8 mouse cellular contexts compared by ENCODE assay signal in genomic region chr7:30730064-30730722, GRCm38 (mm10). TPM values are rescaled to one million over a fixed set of nuclear protein-coding genes. Genes with fewer than 3 reads are reported as not detected.
DNase-seq lines count a peak whose midpoint lies in the region; ATAC-seq and TF ChIP-seq lines count a peak whose summit lies in the region.
"Not testable (repeated sequence)": the region's sequence is repeated elsewhere in the genome, so short reads cannot be mapped to it uniquely, and the experiment has no call there.

No protein-coding gene starts in this region.

- DNase-seq in NIH3T3 (ENCODE audit: low read depth), result peak; percentile 10
- peak; percentile 27 to 39 for DNase-seq in cerebellum, postnatal 25 days
- peak; percentile 16 for DNase-seq in forebrain, embryonic 14.5 days (ENCODE audit: low spot score)
- peak; percentile 32 for DNase-seq in hindbrain, embryonic 11.5 days (ENCODE audit: low spot score)
- DNase-seq in liver, embryonic 14.5 days (ENCODE audit: low read depth in 3 of 3, low spot score in 3 of 3), result not testable (repeated sequence)

- not testable (repeated sequence) for H3K27me3 ChIP-seq in forebrain, embryonic 14.5 days (replicated peaks; ENCODE audit: control insufficient read depth, insufficient read depth, low read length); hindbrain, embryonic 11.5 days (ENCODE audit: control insufficient read depth, insufficient read depth, low read length); kidney, embryonic 16.5 days (ENCODE audit: insufficient read depth, low read length); liver, embryonic 14.5 days (ENCODE audit: control insufficient read depth, insufficient read depth, low read length); midbrain, embryonic 15.5 days (replicated peaks); stomach, embryonic 15.5 days (replicated peaks)

- peak overlapping the region; percentile 84 for H3K4me2 ChIP-seq in forebrain, embryonic 14.5 days (ENCODE audit: low read length)
- H3K4me2 ChIP-seq in hindbrain, embryonic 11.5 days (replicated peaks; ENCODE audit: low read depth, low read length), result peak overlapping the region; percentile 63
- peak overlapping the region; percentile 86 for H3K4me2 ChIP-seq in kidney, embryonic 16.5 days (replicated peaks; ENCODE audit: low read depth, low read length)
- H3K4me2 ChIP-seq in liver, embryonic 14.5 days (ENCODE audit: low read depth), result peak overlapping the region; percentile 84
- H3K4me2 ChIP-seq in midbrain, embryonic 15.5 days, result peak overlapping the region; percentile 66
- H3K4me2 ChIP-seq in stomach, embryonic 15.5 days, result peak overlapping the region; percentile 84

- peaks cover 32% of the 10 kb centered on the region for H3K36me3 ChIP-seq in forebrain, embryonic 14.5 days (ENCODE audit: control insufficient read depth, insufficient read depth, low read length)
- H3K36me3 ChIP-seq in hindbrain, embryonic 11.5 days (ENCODE audit: control insufficient read depth, insufficient read depth, low read length); liver, embryonic 14.5 days (replicated peaks; ENCODE audit: control insufficient read depth, insufficient read depth, low read depth): not testable (repeated sequence)
- H3K36me3 ChIP-seq in kidney, embryonic 16.5 days (ENCODE audit: insufficient read depth, low read length), result peaks cover 26% of the 10 kb centered on the region
- peaks cover 10% of the 10 kb centered on the region; the same call in 1 of the 2 replicates for H3K36me3 ChIP-seq in midbrain, embryonic 15.5 days (replicated peaks)
- H3K36me3 ChIP-seq in stomach, embryonic 15.5 days, result peaks cover 21% of the 10 kb centered on the region

- peak overlapping the region; percentile 90 for H3K27ac ChIP-seq in forebrain, embryonic 14.5 days (ENCODE audit: low read depth, low read length)
- peak overlapping the region; percentile 83 for H3K27ac ChIP-seq in hindbrain, embryonic 11.5 days (ENCODE audit: low read depth, low read length)
- H3K27ac ChIP-seq in kidney, embryonic 16.5 days (ENCODE audit: low read length), result peak overlapping the region; percentile 94
- H3K27ac ChIP-seq in liver, embryonic 14.5 days, result peak overlapping the region; percentile 89
- peak overlapping the region; percentile 89 for H3K27ac ChIP-seq in midbrain, embryonic 15.5 days
- peak overlapping the region; percentile 90 for H3K27ac ChIP-seq in stomach, embryonic 15.5 days

- not testable (repeated sequence) for TF ChIP-seq EP300 in liver, embryonic 14.5 days (IDR thresholded peaks at IDR 0.05; ENCODE audit: low read depth)

- H3K4me1 ChIP-seq in forebrain, embryonic 14.5 days (ENCODE audit: control insufficient read depth, insufficient read depth, low read length), result peaks cover 17% of the 10 kb centered on the region
- not testable (repeated sequence) for H3K4me1 ChIP-seq in hindbrain, embryonic 11.5 days (replicated peaks; ENCODE audit: control insufficient read depth, insufficient read depth, low read length)
- H3K4me1 ChIP-seq in kidney, embryonic 16.5 days (ENCODE audit: insufficient read depth, low read length), result peaks cover 18% of the 10 kb centered on the region
- peaks cover 7 to 11% of the 10 kb centered on the region in 2 experiments; a peak in 3 of 4 replicates for H3K4me1 ChIP-seq in liver, embryonic 14.5 days (replicated peaks; ENCODE audit: control insufficient read depth in 2 of 2, insufficient read depth in 2 of 2, low read length in 1 of 2)
- H3K4me1 ChIP-seq in midbrain, embryonic 15.5 days, result peaks cover 30% of the 10 kb centered on the region
- H3K4me1 ChIP-seq in stomach, embryonic 15.5 days, result peaks cover 12% of the 10 kb centered on the region

- TF ChIP-seq CTCF in liver, embryonic 14.5 days (IDR thresholded peaks at IDR 0.05; ENCODE audit: low read depth), result not testable (repeated sequence)

- peak overlapping the region; percentile 80 for H3K4me3 ChIP-seq in forebrain, embryonic 14.5 days (ENCODE audit: low read depth, low read length)
- H3K4me3 ChIP-seq in hindbrain, embryonic 11.5 days (ENCODE audit: low read depth, low read length), result peak overlapping the region; percentile 79
- peak overlapping the region; percentile 79 for H3K4me3 ChIP-seq in kidney, embryonic 16.5 days (ENCODE audit: low read length)
- H3K4me3 ChIP-seq in liver, embryonic 14.5 days (ENCODE audit: insufficient read depth in 1 of 2, low read depth in 2 of 2, low read length in 2 of 2), result peak overlapping the region; percentile 75 to 85
- H3K4me3 ChIP-seq in midbrain, embryonic 15.5 days, result peak overlapping the region; percentile 61
- peak overlapping the region; percentile 68 for H3K4me3 ChIP-seq in stomach, embryonic 15.5 days (replicated peaks)

- H3K9ac ChIP-seq in forebrain, embryonic 14.5 days (ENCODE audit: low read length), result peak overlapping the region; percentile 90
- H3K9ac ChIP-seq in hindbrain, embryonic 11.5 days (ENCODE audit: low read depth, low read length), result peak overlapping the region; percentile 78
- peak overlapping the region; percentile 87 for H3K9ac ChIP-seq in kidney, embryonic 16.5 days (replicated peaks; ENCODE audit: low read length)
- H3K9ac ChIP-seq in liver, embryonic 14.5 days (replicated peaks), result peak overlapping the region; percentile 86
- peak overlapping the region; percentile 87 for H3K9ac ChIP-seq in midbrain, embryonic 15.5 days
- H3K9ac ChIP-seq in stomach, embryonic 15.5 days, result peak overlapping the region; percentile 61

- ATAC-seq in forebrain, embryonic 14.5 days, result peak; percentile 24
- ATAC-seq in hindbrain, embryonic 11.5 days (ENCODE audit: low FRiP score); kidney, embryonic 16.5 days (ENCODE audit: low FRiP score, low TSS enrichment); liver, embryonic 14.5 days (ENCODE audit: insufficient read depth); midbrain, embryonic 15.5 days (replicated peaks); stomach, embryonic 15.5 days (ENCODE audit: insufficient read depth, low FRiP score, low read depth): not testable (repeated sequence)

- WGBS in forebrain, embryonic 14.5 days, result 6% methylated on average over 13 of the region's 22 CpGs
- WGBS in hindbrain, embryonic 11.5 days, result 24% methylated on average over 14 of the region's 22 CpGs
- 26% methylated on average over 14 of the region's 22 CpGs for WGBS in kidney, embryonic 16.5 days
- WGBS in liver, embryonic 14.5 days (ENCODE audit: insufficient replicate concordance), result 42% methylated on average over 8 of the region's 22 CpGs
- WGBS in midbrain, embryonic 15.5 days, result 5% methylated on average over 18 of the region's 22 CpGs
- WGBS in stomach, embryonic 15.5 days, result 28% methylated on average over 10 of the region's 22 CpGs

- H3K9me3 ChIP-seq in forebrain, embryonic 14.5 days (replicated peaks; ENCODE audit: control insufficient read depth, low read length); hindbrain, embryonic 11.5 days (ENCODE audit: control insufficient read depth, low read length); kidney, embryonic 16.5 days (ENCODE audit: low read length); liver, embryonic 14.5 days (ENCODE audit: control insufficient read depth, low read length); midbrain, embryonic 15.5 days; stomach, embryonic 15.5 days: not testable (repeated sequence)

RNA-seq across cellular contexts. Expression of gene Tmem147, which starts 0.9 kb away (rescaled TPM):
- polyA plus RNA-seq in forebrain, embryonic 14.5 days (2014; fragmentation: Nextera tagmentation; extraction: Ambion mirVana), result 228 and 286 TPM in 2 replicates
- 143 and 160 TPM in 2 replicates for polyA plus RNA-seq in hindbrain, embryonic 11.5 days (2014; fragmentation: Nextera tagmentation; extraction: Ambion mirVana)
- 209 and 225 TPM in 2 replicates for polyA plus RNA-seq in kidney, embryonic 16.5 days (2015; fragmentation: Nextera tagmentation; extraction: Ambion mirVana)
- polyA plus RNA-seq in liver, embryonic 14.5 days (2012; rRNA removed), result 63.3 and 64.4 TPM in 2 replicates
- polyA plus RNA-seq in liver, embryonic 14.5 days (2014; fragmentation: Nextera tagmentation; extraction: Ambion mirVana), result 110 and 117 TPM in 2 replicates
- 242 and 252 TPM in 2 replicates for polyA plus RNA-seq in midbrain, embryonic 15.5 days (2015; fragmentation: Nextera tagmentation; extraction: Ambion mirVana)
- 227 and 239 TPM in 2 replicates for polyA plus RNA-seq in stomach, embryonic 15.5 days (2015; fragmentation: Nextera tagmentation; extraction: Ambion mirVana)

RNA-seq across cellular contexts. Expression of gene Gapdhs, which starts 13.3 kb away (rescaled TPM):
- polyA plus RNA-seq in forebrain, embryonic 14.5 days (2014; fragmentation: Nextera tagmentation; extraction: Ambion mirVana), result 0.57 and 0.59 TPM in 2 replicates
- 0.60 and 0.75 TPM in 2 replicates for polyA plus RNA-seq in hindbrain, embryonic 11.5 days (2014; fragmentation: Nextera tagmentation; extraction: Ambion mirVana)
- polyA plus RNA-seq in kidney, embryonic 16.5 days (2015; fragmentation: Nextera tagmentation; extraction: Ambion mirVana), result 0.21 and 0.45 TPM in 2 replicates
- not detected in 2 replicates for polyA plus RNA-seq in liver, embryonic 14.5 days (2012; rRNA removed)
- polyA plus RNA-seq in liver, embryonic 14.5 days (2014; fragmentation: Nextera tagmentation; extraction: Ambion mirVana), result not detected in 2 replicates
- 0.72 and 1.6 TPM in 2 replicates for polyA plus RNA-seq in midbrain, embryonic 15.5 days (2015; fragmentation: Nextera tagmentation; extraction: Ambion mirVana)
- polyA plus RNA-seq in stomach, embryonic 15.5 days (2015; fragmentation: Nextera tagmentation; extraction: Ambion mirVana), result 0.50 and 0.73 TPM in 2 replicates

RNA-seq across cellular contexts. Expression of gene Atp4a, which starts 18.2 kb away (rescaled TPM):
- polyA plus RNA-seq in forebrain, embryonic 14.5 days (2014; fragmentation: Nextera tagmentation; extraction: Ambion mirVana), result 0.84 and 1.2 TPM in 2 replicates
- polyA plus RNA-seq in hindbrain, embryonic 11.5 days (2014; fragmentation: Nextera tagmentation; extraction: Ambion mirVana), result 0.65 and 1.4 TPM in 2 replicates
- 2.1 and 3.2 TPM in 2 replicates for polyA plus RNA-seq in kidney, embryonic 16.5 days (2015; fragmentation: Nextera tagmentation; extraction: Ambion mirVana)
- 0.97 and 1.6 TPM in 2 replicates for polyA plus RNA-seq in liver, embryonic 14.5 days (2012; rRNA removed)
- polyA plus RNA-seq in liver, embryonic 14.5 days (2014; fragmentation: Nextera tagmentation; extraction: Ambion mirVana), result 0.43 and 2.1 TPM in 2 replicates
- 1.7 and 1.8 TPM in 2 replicates for polyA plus RNA-seq in midbrain, embryonic 15.5 days (2015; fragmentation: Nextera tagmentation; extraction: Ambion mirVana)
- 4.9 and 9.2 TPM in 2 replicates for polyA plus RNA-seq in stomach, embryonic 15.5 days (2015; fragmentation: Nextera tagmentation; extraction: Ambion mirVana)

RNA-seq across cellular contexts. Expression of gene Sbsn, which starts 21.1 kb away (rescaled TPM):
- polyA plus RNA-seq in forebrain, embryonic 14.5 days (2014; fragmentation: Nextera tagmentation; extraction: Ambion mirVana), result 1.3 and 2.0 TPM in 2 replicates
- 0.39 and 0.42 TPM in 2 replicates for polyA plus RNA-seq in hindbrain, embryonic 11.5 days (2014; fragmentation: Nextera tagmentation; extraction: Ambion mirVana)
- polyA plus RNA-seq in kidney, embryonic 16.5 days (2015; fragmentation: Nextera tagmentation; extraction: Ambion mirVana), result 1.7 and 2.3 TPM in 2 replicates
- 0.12 and 0.37 TPM in 2 replicates for polyA plus RNA-seq in liver, embryonic 14.5 days (2012; rRNA removed)
- polyA plus RNA-seq in liver, embryonic 14.5 days (2014; fragmentation: Nextera tagmentation; extraction: Ambion mirVana), result not detected in 2 replicates
- polyA plus RNA-seq in midbrain, embryonic 15.5 days (2015; fragmentation: Nextera tagmentation; extraction: Ambion mirVana), result 2.4 and 3.0 TPM in 2 replicates
- 8.4 and 17.9 TPM in 2 replicates for polyA plus RNA-seq in stomach, embryonic 15.5 days (2015; fragmentation: Nextera tagmentation; extraction: Ambion mirVana)

RNA-seq across cellular contexts. Expression of gene 2200002J24Rik, which starts 31.5 kb away (rescaled TPM):
- not detected in 2 replicates for polyA plus RNA-seq in forebrain, embryonic 14.5 days (2014; fragmentation: Nextera tagmentation; extraction: Ambion mirVana)
- not detected in 2 replicates for polyA plus RNA-seq in hindbrain, embryonic 11.5 days (2014; fragmentation: Nextera tagmentation; extraction: Ambion mirVana)
- polyA plus RNA-seq in kidney, embryonic 16.5 days (2015; fragmentation: Nextera tagmentation; extraction: Ambion mirVana), result 0.40 and 0.51 TPM in 2 replicates
- polyA plus RNA-seq in liver, embryonic 14.5 days (2012; rRNA removed), result 0.13 and 0.32 TPM in 2 replicates
- 1.2 and 2.0 TPM in 2 replicates for polyA plus RNA-seq in liver, embryonic 14.5 days (2014; fragmentation: Nextera tagmentation; extraction: Ambion mirVana)
- not detected in 2 replicates for polyA plus RNA-seq in midbrain, embryonic 15.5 days (2015; fragmentation: Nextera tagmentation; extraction: Ambion mirVana)
- 4.2 and 6.6 TPM in 2 replicates for polyA plus RNA-seq in stomach, embryonic 15.5 days (2015; fragmentation: Nextera tagmentation; extraction: Ambion mirVana)
